Mouse (Mus musculus) layer of hippocampus, adult 18-20 months (tissue): ENCODE data around the gene Ppt1. TPM values are rescaled to one million over a fixed set of nuclear protein-coding genes. Genes with fewer than 3 reads are reported as not detected.

Experiments used
- DNase-seq, 2 experiments: peaks; one replicate each; pipeline ENCODE4 v3.0.0; 2022; ENCODE audit warnings: low spot score in 2 of 2
- total RNA-seq, 2 experiments: library from RNA; stranded (reverse); gene quantifications; 2 replicates each; pipeline ENCODE4 v1.2.3; 2021

The Ppt1 gene
- total RNA-seq, 2 experiments from 2014 or later, result 84.3 to 92.4 TPM

GRCm38 (mm10) chr4:122902156-122902555 lies 66.1 kb downstream of the Ppt1 start:
- DNase-seq, result no peak

- DNase-seq, result no peak
These were observed 67.7 kb downstream of the Ppt1 start for GRCm38 (mm10) chr4:122903709-122904108.

DNA sequence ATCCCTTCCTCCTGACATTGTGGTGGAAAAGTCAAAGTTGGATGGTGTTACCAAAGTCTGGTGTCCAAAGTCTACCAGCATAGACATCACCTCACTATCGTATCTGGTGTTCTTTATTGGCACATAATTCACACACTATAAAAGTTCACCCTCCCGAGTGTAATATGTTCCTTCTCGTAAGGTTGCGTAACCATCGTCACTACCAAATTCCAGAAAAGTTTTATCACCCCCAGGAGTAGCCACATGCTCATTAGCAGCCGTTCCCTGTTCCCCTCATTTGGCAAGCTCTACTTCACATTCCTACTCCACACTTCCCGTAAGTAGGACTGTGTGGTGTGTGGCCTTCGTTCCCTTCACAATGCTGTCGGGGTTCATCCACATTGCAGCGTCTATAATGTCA lies 69.3 kb downstream of the Ppt1 start:
- DNase-seq, result no peak

Other genes starting within 250 kb of the Ppt1 start
- not detected for gene 9530002B09Rik, start 147.0 kb upstream of the Ppt1 start, total RNA-seq
- 100 to 1,000 TPM; 296 to 307 TPM for gene Cap1, start 49.8 kb downstream of the Ppt1 start, total RNA-seq
- 10 to 100 TPM; 44.8 to 48.9 TPM for gene Mfsd2a, start 124.9 kb downstream of the Ppt1 start, total RNA-seq
- 10 to 100 TPM; 30.1 to 32.4 TPM for gene Mycl, start 159.4 kb downstream of the Ppt1 start, total RNA-seq
- 10 to 100 TPM; 19.5 to 20.2 TPM for gene Trit1, start 180.4 kb downstream of the Ppt1 start, total RNA-seq